Mouse (Mus musculus): ENCODE results near the gene Prm1.

- TF ChIP-seq CTCF (conservative IDR thresholded peaks at IDR 0.05 in 1 of 2, IDR thresholded peaks at IDR 0.05 in 1 of 2; ENCODE audit: low read depth in 2 of 2, low read length in 2 of 2) (no peak), BHLHE40 (IDR thresholded peaks at IDR 0.05; ENCODE audit: low read depth, low read length) (peak; percentile 93), TBP (conservative IDR thresholded peaks at IDR 0.05; ENCODE audit: low read depth, low read length) (no peak), MAX (IDR thresholded peaks at IDR 0.05; ENCODE audit: low read length) (no peak), POLR2A (IDR thresholded peaks at IDR 0.05; ENCODE audit: low read depth, low read length) (no peak), USF2 (conservative IDR thresholded peaks at IDR 0.05; ENCODE audit: low read depth, low read length) (no peak), POLR2AphosphoS2 (IDR thresholded peaks at IDR 0.05; ENCODE audit: low read depth, low read length) (no peak), RCOR1 (conservative IDR thresholded peaks at IDR 0.05; ENCODE audit: low read depth, low read length) (no peak), KAT2A (IDR thresholded peaks at IDR 0.05; ENCODE audit: insufficient replicate concordance, low read length) (no peak), UBTF (IDR thresholded peaks at IDR 0.05; ENCODE audit: low read depth, low read length) (no peak), USF1 (IDR thresholded peaks at IDR 0.05; ENCODE audit: low read depth, low read length) (peak; percentile 44; the same call in 1 of the 2 replicates)
These were observed 50.9 kb downstream of the Prm1 start for GRCm38 (mm10) chr16:10754521-10755296.
